Mouse (Mus musculus): ENCODE results near the gene Nlgn3. TPM values are rescaled to one million over a fixed set of nuclear protein-coding genes. Genes with fewer than 3 reads are reported as not detected.
A peak's percentile ranks its signal among the peaks of the same experiment; 100 is the strongest.
"Not testable (repeated sequence)": the region's sequence is repeated elsewhere in the genome, so short reads cannot be mapped to it uniquely, and the experiment has no call there.

Gene Nlgn3
- polyA plus RNA-seq, 1 experiment from 2014 or later = 0.11 TPM

- 76% methylated on average over 12 of the region's 12 CpGs for WGBS (ENCODE audit: insufficient replicate concordance)
- no peak overlapping the region for H3K27ac ChIP-seq (ENCODE audit: low read length)
- H3K9ac ChIP-seq (ENCODE audit: low read depth, low read length) = no peak overlapping the region
- ATAC-seq (ENCODE audit: low read depth) = no peak
- H3K9me3 ChIP-seq (replicated peaks; ENCODE audit: control insufficient read depth, low read length) = no peaks in the 10 kb centered on the region
- no peak overlapping the region for H3K4me2 ChIP-seq (ENCODE audit: low read depth, low read length)
- no peak overlapping the region for H3K4me3 ChIP-seq (ENCODE audit: low read depth, low read length)
- H3K36me3 ChIP-seq (ENCODE audit: control insufficient read depth, insufficient read depth) = no peaks in the 10 kb centered on the region
- no peaks in the 10 kb centered on the region for H3K4me1 ChIP-seq (ENCODE audit: control insufficient read depth, low read depth, low read length)
- peaks cover 4% of the 10 kb centered on the region for H3K27me3 ChIP-seq (ENCODE audit: control insufficient read depth, insufficient read depth, low read depth, low read length)
Measured at GRCm38 (mm10) chrX:101319775-101320174, 20.8 kb downstream of the Nlgn3 start.

- Histone ChIP-seq H3K9ac (ENCODE audit: low read depth, low read length) (no peak overlapping the region), H3K36me3 (ENCODE audit: control insufficient read depth, insufficient read depth) (no peaks in the 10 kb centered on the region), H3K27ac (ENCODE audit: low read length) (peak overlapping the region; percentile 64), H3K4me1 (ENCODE audit: control insufficient read depth, low read depth, low read length) (no peaks in the 10 kb centered on the region; the same call in 1 of the 2 replicates), H3K4me2 (ENCODE audit: low read depth, low read length) (no peak overlapping the region), H3K9me3 (replicated peaks; ENCODE audit: control insufficient read depth, low read length) (no peaks in the 10 kb centered on the region), H3K27me3 (ENCODE audit: control insufficient read depth, insufficient read depth, low read depth, low read length) (no peaks in the 10 kb centered on the region), H3K4me3 (ENCODE audit: low read depth, low read length) (no peak overlapping the region)
- WGBS (ENCODE audit: insufficient replicate concordance) = 41% methylated on average over 8 of the region's 8 CpGs
- peak; percentile 77 for ATAC-seq (ENCODE audit: low read depth)
Measured at GRCm38 (mm10) chrX:101325989-101326899, 27.3 kb downstream of the Nlgn3 start.

GRCm38 (mm10) chrX:101329372-101330028 is 30.5 kb downstream of the Nlgn3 start:
- Histone ChIP-seq H3K4me2 (ENCODE audit: low read depth, low read length) (no peak overlapping the region), H3K9ac (ENCODE audit: low read depth, low read length) (no peak overlapping the region), H3K4me3 (ENCODE audit: low read depth, low read length) (no peak overlapping the region), H3K27ac (ENCODE audit: low read length) (peak overlapping the region; percentile 41; the same call in 1 of the 2 replicates), H3K36me3 (ENCODE audit: control insufficient read depth, insufficient read depth) (no peaks in the 10 kb centered on the region), H3K27me3 (ENCODE audit: control insufficient read depth, insufficient read depth, low read depth, low read length) (no peaks in the 10 kb centered on the region), H3K4me1 (ENCODE audit: control insufficient read depth, low read depth, low read length) (peaks cover 6% of the 10 kb centered on the region), H3K9me3 (replicated peaks; ENCODE audit: control insufficient read depth, low read length) (no peaks in the 10 kb centered on the region)
- no peak for ATAC-seq (ENCODE audit: low read depth)
- WGBS (ENCODE audit: insufficient replicate concordance) = 33% methylated on average over 10 of the region's 10 CpGs

- Histone ChIP-seq H3K4me2 (ENCODE audit: low read depth, low read length) (peak overlapping the region; percentile 59), H3K4me3 (ENCODE audit: low read depth, low read length) (peak overlapping the region; percentile 64), H3K27me3 (ENCODE audit: control insufficient read depth, insufficient read depth, low read depth, low read length) (no peaks in the 10 kb centered on the region), H3K27ac (ENCODE audit: low read length) (peak overlapping the region; percentile 88), H3K4me1 (ENCODE audit: control insufficient read depth, low read depth, low read length) (peaks cover 6% of the 10 kb centered on the region), H3K9ac (ENCODE audit: low read depth, low read length) (peak overlapping the region; percentile 68), H3K36me3 (ENCODE audit: control insufficient read depth, insufficient read depth) (no peaks in the 10 kb centered on the region), H3K9me3 (replicated peaks; ENCODE audit: control insufficient read depth, low read length) (no peaks in the 10 kb centered on the region)
- 30% methylated on average over 9 of the region's 9 CpGs for WGBS (ENCODE audit: insufficient replicate concordance)
- ATAC-seq (ENCODE audit: low read depth) = no peak
Measured at GRCm38 (mm10) chrX:101332031-101332374, 33.0 kb downstream of the Nlgn3 start.

GRCm38 (mm10) chrX:101332375-101333211 is 33.6 kb downstream of the Nlgn3 start:
- H3K9ac ChIP-seq (ENCODE audit: low read depth, low read length) = peak overlapping the region; percentile 72
- H3K4me1 ChIP-seq (ENCODE audit: control insufficient read depth, low read depth, low read length) = peaks cover 6% of the 10 kb centered on the region
- H3K27me3 ChIP-seq (ENCODE audit: control insufficient read depth, insufficient read depth, low read depth, low read length) = no peaks in the 10 kb centered on the region
- peak overlapping the region; percentile 64 for H3K4me3 ChIP-seq (ENCODE audit: low read depth, low read length)
- H3K9me3 ChIP-seq (replicated peaks; ENCODE audit: control insufficient read depth, low read length) = no peaks in the 10 kb centered on the region
- whole genome bisulfite sequencing (ENCODE audit: insufficient replicate concordance) = 15% methylated on average over 45 of the region's 49 CpGs
- peak overlapping the region; percentile 83 for H3K4me2 ChIP-seq (ENCODE audit: low read depth, low read length)
- peak; percentile 97 for ATAC-seq (ENCODE audit: low read depth)
- peak overlapping the region; percentile 88 for H3K27ac ChIP-seq (ENCODE audit: low read length)
- no peaks in the 10 kb centered on the region for H3K36me3 ChIP-seq (ENCODE audit: control insufficient read depth, insufficient read depth)

GRCm38 (mm10) chrX:101334606-101335005 is 35.6 kb downstream of the Nlgn3 start:
- 76% methylated on average over 5 of the region's 5 CpGs for WGBS (ENCODE audit: insufficient replicate concordance)
- no peaks in the 10 kb centered on the region for H3K36me3 ChIP-seq (ENCODE audit: control insufficient read depth, insufficient read depth)

GRCm38 (mm10) chrX:101338666-101339065 is 39.7 kb downstream of the Nlgn3 start:
- Histone ChIP-seq H3K36me3 (ENCODE audit: control insufficient read depth, insufficient read depth) (no peaks in the 10 kb centered on the region), H3K4me2 (ENCODE audit: low read depth, low read length) (no peak overlapping the region), H3K9ac (ENCODE audit: low read depth, low read length) (no peak overlapping the region), H3K4me3 (ENCODE audit: low read depth, low read length) (no peak overlapping the region), H3K9me3 (replicated peaks; ENCODE audit: control insufficient read depth, low read length) (no peaks in the 10 kb centered on the region), H3K4me1 (ENCODE audit: control insufficient read depth, low read depth, low read length) (no peaks in the 10 kb centered on the region; the same call in 1 of the 2 replicates), H3K27me3 (ENCODE audit: control insufficient read depth, insufficient read depth, low read depth, low read length) (no peaks in the 10 kb centered on the region), H3K27ac (ENCODE audit: low read length) (no peak overlapping the region)
- ATAC-seq (ENCODE audit: low read depth) = no peak
- 38% methylated on average over 4 of the region's 4 CpGs for WGBS (ENCODE audit: insufficient replicate concordance)

More at GRCm38 (mm10) chrX:101334606-101335005, 35.6 kb downstream of the Nlgn3 start:
- Histone ChIP-seq H3K27me3 (ENCODE audit: control insufficient read depth, insufficient read depth, low read depth, low read length) (no peaks in the 10 kb centered on the region), H3K9me3 (replicated peaks; ENCODE audit: control insufficient read depth, low read length) (no peaks in the 10 kb centered on the region), H3K4me1 (ENCODE audit: control insufficient read depth, low read depth, low read length) (peaks cover 6% of the 10 kb centered on the region), H3K9ac (ENCODE audit: low read depth, low read length) (no peak overlapping the region), H3K27ac (ENCODE audit: low read length) (no peak overlapping the region), H3K4me3 (ENCODE audit: low read depth, low read length) (no peak overlapping the region), H3K4me2 (ENCODE audit: low read depth, low read length) (no peak overlapping the region)
- ATAC-seq (ENCODE audit: low read depth) = no peak

- not testable (repeated sequence) for H3K4me2 ChIP-seq (ENCODE audit: low read depth, low read length); H3K9ac ChIP-seq (ENCODE audit: low read depth, low read length); ATAC-seq (ENCODE audit: low read depth); H3K9me3 ChIP-seq (replicated peaks; ENCODE audit: control insufficient read depth, low read length); H3K27ac ChIP-seq (ENCODE audit: low read length); H3K27me3 ChIP-seq (ENCODE audit: control insufficient read depth, insufficient read depth, low read depth, low read length); H3K4me1 ChIP-seq (ENCODE audit: control insufficient read depth, low read depth, low read length); H3K36me3 ChIP-seq (ENCODE audit: control insufficient read depth, insufficient read depth); H3K4me3 ChIP-seq (ENCODE audit: low read depth, low read length)
- WGBS (ENCODE audit: insufficient replicate concordance) = 33% methylated on average over 2 of the region's 2 CpGs
Measured at GRCm38 (mm10) chrX:101342837-101343236, 43.9 kb downstream of the Nlgn3 start.
